Mouse (Mus musculus): ENCODE results near the gene Nubp2.

DNA sequence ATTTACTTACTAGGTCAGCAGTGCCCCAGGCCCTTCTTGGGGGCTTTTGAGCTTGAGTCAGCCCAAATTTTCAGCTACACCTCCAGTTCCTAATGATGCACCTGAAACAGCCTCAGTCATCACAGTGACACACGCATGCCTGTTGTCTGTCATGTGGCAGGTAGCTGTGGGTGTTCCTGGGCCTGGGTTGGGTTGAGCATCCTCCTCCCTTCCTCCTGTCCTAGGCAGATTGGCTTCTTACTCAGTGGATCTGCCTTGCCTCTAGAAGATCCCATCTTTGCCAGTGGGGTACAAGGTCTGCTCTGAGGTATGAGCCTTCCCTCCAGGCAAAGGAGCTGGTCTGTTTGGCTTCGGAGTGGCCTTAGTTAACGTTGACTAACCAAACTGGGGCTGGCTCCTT, 2.7 kb upstream of the Nubp2 start:
- TF ChIP-seq CTCF (IDR thresholded peaks at IDR 0.05; ENCODE audit: low read depth, low read length) (no peak), POLR2A (IDR thresholded peaks at IDR 0.05; ENCODE audit: insufficient read depth, low read length) (no peak), EP300 (IDR thresholded peaks at IDR 0.05; ENCODE audit: insufficient read depth, low read depth, low read length) (no peak)

Data from ES-Bruce4 (cell line).